Mouse (Mus musculus): ENCODE measurements around the gene Upk1a.

Gene Upk1a

DNA sequence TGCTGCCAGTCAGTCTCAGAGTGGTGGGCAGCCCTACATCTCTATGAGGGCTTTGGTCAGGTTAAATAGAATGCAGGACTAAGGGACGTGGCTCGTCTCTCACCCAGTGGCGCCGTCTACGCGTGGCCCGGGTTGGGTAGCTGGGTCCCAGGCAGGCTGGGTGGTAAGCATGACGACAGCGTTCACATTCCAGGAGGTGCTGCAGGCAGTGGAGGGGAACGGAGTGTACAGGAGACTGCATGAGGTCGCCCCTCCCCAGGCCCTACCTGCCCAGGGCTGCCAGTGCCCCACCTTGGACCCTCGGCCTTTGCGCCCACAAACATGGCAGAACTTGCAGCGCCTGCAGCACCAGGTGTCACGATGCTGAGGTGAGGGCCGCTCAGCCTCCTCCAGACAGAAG, 31.1 kb downstream of the Upk1a start:
- no peak for ATAC-seq (ENCODE audit: insufficient number of reproducible peaks, low FRiP score, low TSS enrichment)

DNA sequence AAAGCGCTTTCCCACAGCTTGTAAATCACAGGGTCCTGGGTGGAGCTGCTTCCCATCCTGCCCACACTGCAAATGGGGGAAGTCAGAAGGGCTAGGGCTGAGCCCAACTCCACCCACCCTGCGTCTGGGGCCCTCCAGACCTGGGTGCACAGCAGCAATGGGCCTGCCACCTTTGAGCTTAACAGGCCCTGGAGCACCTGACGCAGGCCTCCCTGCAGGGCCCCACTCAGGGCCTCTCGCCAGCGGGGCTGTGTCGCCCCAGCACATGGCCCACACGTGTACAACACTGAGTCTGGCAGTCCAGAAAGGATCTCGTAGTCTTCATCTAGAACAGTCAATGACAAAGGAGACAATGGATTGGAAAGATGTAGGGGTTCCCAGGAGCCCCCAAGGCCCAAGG, 32.7 kb downstream of the Upk1a start:
- ATAC-seq (ENCODE audit: insufficient number of reproducible peaks, low FRiP score, low TSS enrichment): no peak

DNA sequence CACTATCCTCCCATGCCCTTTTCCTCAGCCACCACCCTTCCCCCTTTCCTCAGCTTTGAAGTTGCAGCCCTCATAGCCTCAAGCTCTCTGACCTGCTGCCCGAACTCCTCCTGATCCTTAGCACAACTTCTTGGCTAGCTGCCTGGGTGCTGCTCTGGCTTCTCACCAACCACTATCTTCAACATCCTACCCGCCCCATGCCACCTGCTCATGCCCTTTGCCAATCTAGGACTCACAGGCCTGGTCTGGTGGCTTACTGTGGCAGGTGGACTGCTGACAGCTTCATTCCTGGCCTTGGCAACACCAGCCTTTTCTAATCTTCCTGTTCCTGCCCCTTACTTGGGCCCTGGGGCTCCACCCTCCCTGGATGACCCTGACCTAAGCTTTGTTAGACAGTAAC, 39.7 kb downstream of the Upk1a start:
- ATAC-seq (ENCODE audit: insufficient number of reproducible peaks, low FRiP score, low TSS enrichment): no peak

DNA sequence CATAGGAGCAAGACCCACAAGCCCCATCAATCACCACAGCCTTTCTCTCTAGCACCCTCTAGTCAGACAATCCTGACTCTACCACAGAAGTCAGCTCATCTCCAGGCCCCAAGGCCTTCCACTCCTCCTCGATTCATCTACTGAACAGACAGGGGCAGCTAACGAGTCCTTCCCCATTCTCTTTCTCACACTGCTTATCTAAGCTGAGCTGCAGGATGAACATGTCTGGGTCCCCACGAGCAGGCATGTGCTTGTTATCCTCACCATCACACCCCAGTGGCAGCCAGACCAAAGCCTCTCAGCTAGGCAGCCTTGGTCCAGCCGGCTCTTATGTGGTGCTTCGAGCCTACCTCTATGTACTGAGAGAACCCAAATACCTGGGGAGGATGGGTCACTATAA, 40.3 kb downstream of the Upk1a start:
- no peak for ATAC-seq (ENCODE audit: insufficient number of reproducible peaks, low FRiP score, low TSS enrichment)

DNA sequence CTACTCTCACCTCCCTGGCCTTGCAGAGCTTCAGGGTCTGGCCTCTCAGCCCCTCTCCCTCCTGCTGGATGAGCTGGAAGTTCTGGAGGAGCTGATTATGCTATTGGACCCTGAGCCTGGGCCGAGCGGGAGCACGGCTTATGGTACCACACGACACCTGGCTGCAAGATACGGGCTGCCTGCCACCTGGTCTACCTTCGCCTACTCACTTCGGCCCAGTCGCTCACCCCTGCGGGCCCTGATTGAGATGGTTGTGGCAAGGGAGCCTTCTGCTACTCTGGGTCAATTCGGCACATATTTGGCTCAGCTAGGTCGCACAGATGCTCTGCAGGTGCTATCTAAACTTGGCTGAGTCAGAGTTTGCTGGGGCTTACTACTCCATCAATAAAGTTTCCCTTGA, 45.1 kb downstream of the Upk1a start:
- no peak for ATAC-seq (ENCODE audit: insufficient number of reproducible peaks, low FRiP score, low TSS enrichment)

DNA sequence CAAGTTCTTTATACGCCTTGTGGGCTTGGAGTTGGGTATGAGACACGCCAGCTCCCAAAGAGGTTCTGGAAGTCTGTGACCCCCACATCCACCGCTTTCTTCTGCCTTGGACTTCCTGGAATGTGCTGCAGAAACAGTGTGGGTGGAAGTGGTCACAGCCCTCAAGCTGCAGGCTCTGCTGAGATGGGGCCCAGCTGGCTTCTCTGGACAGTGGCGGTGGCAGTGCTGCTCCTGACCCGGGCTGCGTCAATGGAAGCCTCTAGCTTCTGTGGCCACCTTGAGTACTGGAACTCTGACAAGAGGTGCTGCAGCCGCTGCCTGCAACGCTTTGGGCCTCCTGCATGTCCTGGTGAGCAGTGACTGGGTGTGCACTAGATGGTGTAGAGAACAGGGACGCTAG, 46.6 kb downstream of the Upk1a start:
- ATAC-seq (ENCODE audit: insufficient number of reproducible peaks, low FRiP score, low TSS enrichment): no peak

DNA sequence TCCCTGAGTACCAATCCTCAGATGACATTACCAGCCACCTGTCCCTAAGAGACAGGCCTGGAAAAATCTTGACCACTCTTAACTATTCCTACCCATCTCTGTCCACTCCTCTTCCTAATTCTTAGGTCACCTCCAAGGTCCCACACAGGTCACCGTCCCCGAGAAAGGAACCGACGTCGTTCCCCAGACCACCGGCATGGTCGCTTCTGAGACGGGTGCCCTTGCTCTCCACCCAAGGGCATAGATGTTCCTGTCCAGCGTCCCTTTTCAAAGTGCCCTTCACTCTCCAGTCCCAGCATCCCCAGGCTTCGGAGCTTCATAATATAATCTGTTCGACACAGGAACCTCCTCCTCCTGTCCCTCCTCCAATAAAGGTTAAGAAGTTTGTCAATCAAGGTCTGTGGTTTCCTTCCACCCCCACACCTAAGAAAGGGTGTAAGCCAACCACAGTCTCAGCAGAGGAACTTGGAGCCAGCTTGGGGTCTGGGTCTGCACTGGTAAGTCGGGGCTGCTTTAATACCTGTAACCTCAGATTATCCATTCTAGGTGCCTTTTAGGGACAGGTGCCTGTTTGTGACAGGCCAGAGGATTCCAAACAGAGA, 47.6 kb downstream of the Upk1a start, which contains the start of gene Igflr1:
Gene Igflr1 (plus strand): TSS at position 458 of the 602 bp plus-strand sequence.
- ATAC-seq (ENCODE audit: insufficient number of reproducible peaks, low FRiP score, low TSS enrichment): no peak

DNA sequence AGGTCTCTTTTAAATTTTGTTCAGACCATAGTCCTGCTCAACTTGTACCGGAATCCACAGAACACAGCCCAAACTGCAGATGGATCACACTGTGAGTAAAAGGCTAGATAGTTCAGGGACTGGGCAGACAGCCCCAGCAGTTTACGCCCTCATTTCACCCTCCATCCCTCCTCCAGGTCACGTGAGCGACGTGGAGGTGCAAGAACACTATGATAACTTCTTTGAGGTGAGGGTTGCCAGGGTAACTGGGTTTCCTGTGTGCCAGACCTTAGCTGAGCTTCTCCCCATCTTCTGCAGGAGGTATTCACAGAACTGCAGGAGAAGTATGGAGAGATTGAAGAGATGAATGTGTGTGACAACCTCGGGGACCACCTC, 48.8 kb downstream of the Upk1a start:
- ATAC-seq (ENCODE audit: insufficient number of reproducible peaks, low FRiP score, low TSS enrichment): no peak

DNA sequence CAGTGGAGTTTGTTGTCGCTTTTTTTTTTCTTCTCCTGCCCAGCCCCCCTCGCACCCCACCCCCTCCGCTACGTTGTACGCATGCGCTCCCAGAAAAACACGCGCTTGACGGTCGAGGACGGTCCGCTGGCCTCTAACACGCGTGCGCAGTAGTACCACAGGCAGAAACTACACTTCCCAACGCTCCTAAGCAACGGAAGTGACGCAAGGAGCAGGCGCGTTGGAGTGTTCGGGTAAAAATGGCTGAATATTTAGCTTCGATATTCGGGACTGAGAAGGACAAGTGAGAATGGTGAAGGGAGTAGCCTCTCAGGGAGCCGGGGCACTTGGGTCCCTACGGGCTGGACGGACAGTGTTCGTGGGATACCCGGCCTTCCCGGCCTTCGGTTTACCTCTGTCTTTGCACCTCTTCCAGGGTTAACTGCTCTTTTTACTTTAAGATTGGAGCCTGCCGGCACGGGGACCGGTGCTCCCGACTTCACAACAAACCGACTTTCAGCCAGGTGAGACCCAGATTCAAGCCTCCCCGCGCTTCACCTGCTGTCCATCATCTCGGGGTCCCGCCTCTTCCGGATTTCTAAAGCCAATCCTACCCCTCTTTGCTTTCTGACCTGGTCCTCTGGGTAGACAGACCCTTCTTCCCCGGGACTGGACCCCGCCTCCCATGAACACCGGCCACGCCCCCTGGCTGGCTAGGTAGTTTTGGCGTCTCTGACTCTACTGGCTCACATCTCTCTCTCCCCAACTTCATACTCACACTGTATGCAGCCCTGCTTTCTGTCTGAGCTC, 49.3 kb downstream of the Upk1a start, which contains the start of the genes U2af1l4, Gm49396 and Psenen:
Gene U2af1l4 (plus strand): TSS at position 185 of the 789 bp plus-strand sequence.
Gene Gm49396 (plus strand): TSS at position 228 of the 789 bp plus-strand sequence.
Gene Psenen (minus strand): TSS at position 511 of the 789 bp plus-strand sequence.
- peak; percentile 67 for ATAC-seq (ENCODE audit: insufficient number of reproducible peaks, low FRiP score, low TSS enrichment)

DNA sequence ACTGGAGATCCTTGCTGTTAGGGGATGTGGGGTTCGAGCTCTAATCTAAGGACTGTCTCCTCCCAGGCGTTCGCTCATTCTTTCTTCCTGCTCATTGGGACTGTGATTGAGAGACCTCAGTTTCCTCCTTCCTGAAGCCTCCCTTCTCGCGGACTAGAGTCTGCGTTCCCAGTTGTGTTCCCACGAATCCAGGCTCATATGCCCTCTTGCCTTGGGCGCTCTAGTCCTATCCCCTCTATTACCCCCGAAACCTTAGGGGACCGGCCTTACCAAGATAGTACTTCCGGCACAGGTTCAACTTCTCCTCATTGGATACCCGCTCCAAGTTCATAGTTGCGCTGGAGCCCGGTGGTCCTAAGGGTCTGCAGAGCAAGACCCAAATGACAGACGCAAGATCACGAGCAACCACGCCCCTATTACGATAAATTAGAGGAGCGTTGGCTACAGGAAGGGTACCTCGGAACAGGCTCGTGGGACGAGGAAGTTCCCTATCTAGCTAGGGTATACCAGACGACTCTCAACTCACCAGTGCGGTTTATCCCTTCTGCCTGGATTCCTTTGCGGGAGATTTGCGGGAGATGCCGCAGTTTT, 50.0 kb downstream of the Upk1a start:
- ATAC-seq (ENCODE audit: insufficient number of reproducible peaks, low FRiP score, low TSS enrichment): no peak

DNA sequence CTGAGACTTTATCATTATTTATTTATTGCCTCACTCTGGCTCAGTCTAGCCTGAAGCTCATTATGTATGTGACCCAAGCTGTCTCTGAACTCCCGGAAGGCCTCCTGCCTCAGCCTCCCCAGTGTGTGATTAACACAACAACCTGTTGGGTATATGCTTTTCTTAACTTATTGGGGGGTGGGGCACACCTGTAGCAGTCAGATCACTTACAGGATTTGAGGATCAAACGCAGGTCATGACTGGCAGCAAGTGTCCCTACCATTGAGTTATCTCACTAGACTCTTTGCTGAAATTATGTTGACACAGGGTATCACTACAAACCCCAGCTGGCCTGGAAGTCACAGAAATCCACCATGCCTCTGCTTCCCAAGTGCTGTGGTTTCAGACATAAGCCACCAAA, 52.4 kb downstream of the Upk1a start:
- no peak for ATAC-seq (ENCODE audit: insufficient number of reproducible peaks, low FRiP score, low TSS enrichment)

DNA sequence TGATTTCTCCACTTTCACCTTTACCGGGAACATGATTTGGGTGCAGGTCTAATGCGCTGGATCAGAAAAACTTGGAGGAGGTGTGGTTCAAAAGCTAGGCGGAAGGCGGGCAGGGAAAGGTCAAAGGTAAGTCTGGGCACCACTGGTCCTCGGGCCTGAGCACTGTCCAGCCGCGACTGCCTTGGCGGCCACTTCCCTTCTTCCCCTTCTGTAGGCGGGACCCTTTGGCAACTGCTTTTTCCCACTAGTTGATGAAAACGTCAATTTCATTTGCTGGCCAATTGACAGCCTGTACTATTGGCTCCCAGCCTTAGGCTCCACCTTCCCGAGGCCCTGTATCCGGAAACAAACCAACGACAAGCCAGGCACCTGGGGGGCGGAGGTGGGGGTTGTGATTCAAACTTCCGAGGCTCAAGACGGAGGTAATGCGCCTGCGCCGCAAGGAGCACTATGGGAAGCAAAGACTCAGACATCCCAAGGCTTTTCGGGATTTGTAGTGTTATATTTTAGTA, 53.1 kb downstream of the Upk1a start, which contains the start of gene Lin37:
Gene Lin37 (minus strand): TSS at position 396 of the 512 bp plus-strand sequence.
- ATAC-seq (ENCODE audit: insufficient number of reproducible peaks, low FRiP score, low TSS enrichment): peak; percentile 79

DNA sequence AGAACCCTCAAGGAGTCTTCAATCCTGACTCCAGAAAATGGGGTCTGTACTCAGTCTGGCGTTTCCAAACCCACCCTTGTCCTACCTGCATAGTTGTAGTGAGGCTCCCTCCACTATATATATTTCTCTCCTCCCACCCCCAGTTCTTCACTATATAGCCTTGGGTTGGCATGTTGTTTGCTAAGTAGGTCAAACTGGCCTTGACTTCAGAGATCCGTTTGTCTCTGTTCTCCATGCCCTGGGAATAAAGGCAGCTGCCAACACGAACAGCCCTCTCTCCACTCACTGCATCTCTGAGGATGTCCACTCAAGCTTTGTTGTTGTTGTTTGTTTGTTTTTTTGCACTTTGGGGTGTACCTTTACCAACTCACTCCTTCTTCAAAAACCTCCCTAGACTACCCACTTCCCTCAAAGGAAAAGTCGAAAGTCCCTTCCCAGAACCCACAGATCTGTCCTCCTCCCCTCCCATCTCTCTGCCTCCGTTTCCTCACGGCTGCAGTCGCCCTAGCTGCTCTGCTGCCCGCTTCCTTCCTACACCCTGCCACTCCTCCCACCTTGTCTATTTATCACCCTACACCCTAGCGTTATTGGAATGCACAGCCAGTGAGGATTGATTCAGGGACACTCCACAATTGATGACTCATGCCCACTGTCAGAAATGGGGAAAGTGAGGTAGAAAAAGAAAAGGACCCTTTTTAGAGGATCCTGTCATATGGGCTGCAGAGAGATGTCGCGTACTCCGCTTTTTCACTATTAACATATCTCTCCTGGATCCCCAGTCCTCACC, 53.8 kb downstream of the Upk1a start:
- no peak for ATAC-seq (ENCODE audit: insufficient number of reproducible peaks, low FRiP score, low TSS enrichment)

DNA sequence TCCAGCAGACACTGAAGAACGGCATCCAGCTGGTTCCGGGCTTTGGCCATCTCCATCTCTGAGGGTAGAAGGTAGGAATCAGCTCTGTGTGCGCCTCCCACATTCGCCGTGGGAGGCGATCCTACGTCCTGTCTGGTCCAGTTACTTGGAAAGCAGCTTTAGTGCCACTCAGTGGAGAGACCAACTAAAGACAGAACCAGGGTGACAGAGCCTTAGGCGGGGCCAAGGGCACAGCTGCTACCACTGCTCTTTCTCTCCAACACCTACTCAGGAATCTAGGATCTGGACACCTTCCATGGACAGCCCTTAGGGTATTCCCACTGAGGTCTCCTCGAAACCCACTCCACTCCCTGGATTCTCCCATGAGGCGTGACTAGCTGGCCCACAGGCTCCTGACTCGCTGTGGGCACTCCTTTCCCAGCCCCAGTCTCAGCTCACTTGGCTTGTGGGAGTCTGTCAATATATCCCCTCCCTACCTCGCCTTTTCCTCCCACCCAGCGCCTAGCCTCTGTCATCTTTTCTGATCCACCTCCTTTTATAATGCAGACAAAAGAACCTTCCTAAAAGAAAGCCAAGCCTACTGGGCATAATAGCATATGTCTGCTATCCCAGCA, 54.6 kb downstream of the Upk1a start:
- no peak for ATAC-seq (ENCODE audit: insufficient number of reproducible peaks, low FRiP score, low TSS enrichment)

DNA sequence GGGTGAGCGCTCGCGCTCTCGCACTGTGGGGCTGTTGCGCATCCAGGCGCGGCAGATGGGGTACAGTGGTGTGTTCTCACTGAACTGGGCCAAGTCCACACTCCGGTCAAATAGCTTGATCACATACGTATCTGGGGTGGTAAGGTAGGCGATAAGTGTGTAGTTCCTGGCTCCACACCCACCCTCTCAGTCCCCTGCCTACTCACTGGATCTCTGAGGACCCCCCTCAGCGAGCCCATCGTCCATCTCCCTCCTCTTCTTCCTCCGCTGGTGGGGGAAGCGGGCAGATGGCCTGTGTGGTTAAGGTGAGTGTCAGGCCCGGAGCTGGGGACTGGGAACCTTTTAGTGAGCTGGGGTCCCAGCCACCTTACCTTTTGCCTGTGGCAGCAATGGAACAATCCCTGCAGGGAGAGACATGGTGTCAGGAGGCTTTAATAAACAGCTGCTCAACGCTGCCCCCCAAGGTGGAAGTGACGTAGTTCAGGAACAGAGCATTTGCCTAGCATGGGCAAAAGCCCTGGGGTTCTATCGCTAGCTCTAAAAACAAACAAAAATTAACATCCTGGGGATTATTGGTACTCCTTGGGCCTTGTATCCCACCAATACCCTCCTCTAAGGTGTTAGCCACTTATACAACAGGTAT, 55.6 kb downstream of the Upk1a start:
- ATAC-seq (ENCODE audit: insufficient number of reproducible peaks, low FRiP score, low TSS enrichment): no peak

DNA sequence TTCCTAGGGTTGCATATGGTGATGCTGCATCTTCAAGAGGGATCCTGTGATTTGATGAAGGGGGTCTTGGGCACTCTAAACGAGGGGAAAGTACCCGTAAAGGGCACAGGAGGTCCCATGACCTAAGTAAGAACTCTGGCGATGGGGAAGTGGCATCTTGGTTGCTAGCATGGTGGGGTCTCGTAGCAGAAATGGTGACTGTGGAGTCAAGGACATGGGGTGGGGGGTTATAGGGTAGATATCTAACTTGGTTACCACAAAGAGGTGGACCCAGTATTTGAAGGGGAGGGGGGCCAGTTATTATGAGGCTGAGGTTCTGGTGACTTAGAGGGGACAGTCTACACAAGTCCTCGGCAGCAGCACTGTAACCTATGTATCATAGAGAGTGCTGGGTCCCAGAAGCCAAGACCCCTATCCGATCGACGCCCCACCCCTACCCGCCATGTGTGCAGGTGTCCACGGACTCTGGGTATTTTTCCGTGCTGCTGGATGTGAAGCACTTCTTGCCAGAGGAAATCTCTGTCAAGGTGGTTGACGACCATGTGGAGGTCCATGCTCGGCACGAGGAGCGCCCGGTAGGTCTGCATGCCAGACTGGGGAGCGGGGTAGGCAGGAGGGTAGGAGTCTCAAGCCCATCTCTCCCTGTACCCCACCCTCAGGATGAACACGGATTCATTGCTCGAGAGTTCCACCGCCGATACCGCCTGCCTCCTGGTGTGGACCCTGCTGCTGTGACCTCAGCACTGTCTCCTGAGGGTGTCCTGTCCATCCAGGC, 58.6 kb downstream of the Upk1a start:
- ATAC-seq (ENCODE audit: insufficient number of reproducible peaks, low FRiP score, low TSS enrichment): no peak
